Comparison of ENCODE assay signal across 14 mouse cellular contexts in the genomic region with DNA sequence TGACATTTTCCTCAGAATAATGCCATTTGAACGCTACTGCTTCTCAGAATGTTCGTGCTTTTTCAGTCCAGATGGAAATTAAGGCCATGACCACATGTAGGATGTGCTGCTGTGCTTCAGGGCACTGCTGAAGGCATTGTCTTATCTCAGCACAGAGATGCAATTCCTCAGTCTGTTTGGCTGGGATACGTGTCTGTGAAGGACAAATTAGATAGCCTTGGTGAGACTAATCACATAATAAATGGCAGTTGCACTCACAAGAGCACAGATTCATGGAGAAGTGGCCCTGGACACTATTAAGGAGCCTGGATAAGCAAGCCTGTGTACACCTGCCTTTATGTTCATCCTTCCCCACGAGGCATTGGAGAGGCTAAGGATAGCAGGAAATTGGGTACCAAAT. TPM values are rescaled to one million over a fixed set of nuclear protein-coding genes. Genes with fewer than 3 reads are reported as not detected.
DNase-seq lines count a peak whose midpoint lies in the region.
"Had no signal": no experiment of that assay in that cellular context is flagged by ENCODE, and none has a peak within 500 bp of the region (broad histone marks: within the 10 kb centered on the region; RNA-seq: fewer than 3 reads in every experiment).

No protein-coding gene starts in this region.

- intact Hi-C loops in heart, postnatal 14 days (cut with DNase I): no loop called here

- DNase-seq in adrenal gland, adult 8-10 months: peak; percentile 6
- no peak for DNase-seq in adrenal gland, adult 18-20 months (ENCODE audit: low spot score in 2 of 2)
- DNase-seq in heart, adult 11 months: peak; percentile 24
- DNase-seq in heart, postnatal 14 days: no peak
- DNase-seq in kidney, postnatal 14 days: no peak
- DNase-seq: adrenal gland, postnatal 14 days; cerebellum, adult 11-12 months; cerebellum, adult 2 months; cerebellum, adult 9-10 months; cerebellum, postnatal 10 days; cerebellum, postnatal 25 days; forebrain, postnatal 0 days had no signal

RNA-seq across cellular contexts. Expression of gene Prlhr, which starts 29.1 kb away (rescaled TPM):
- total RNA-seq in adrenal gland, adult 8-10 months (2022): 1 to 10 TPM in 2 of 4 experiments, under 1 TPM in 2; 0.28 to 1.9 (median 1.1) TPM
- total RNA-seq in adrenal gland, adult 18-20 months (2021): under 1 TPM; 0.80 to 0.96 TPM
- total RNA-seq in heart, postnatal 14 days (2021): not detected
- total RNA-seq: ES-E14, MEL had no signal

Comparison
In these comparisons a context has a peak if more than half of its experiments do, and no peak if none do; other contexts are left out.
1. DNase-seq: peak in adrenal gland, adult 8-10 months (single experiment) and heart, adult 11 months (single experiment); none in adrenal gland, adult 18-20 months (0 of 2), heart, postnatal 14 days (0 of 2) and kidney, postnatal 14 days (single experiment).